ENCODE assay signal across 9 mouse cellular contexts in the genomic region with DNA sequence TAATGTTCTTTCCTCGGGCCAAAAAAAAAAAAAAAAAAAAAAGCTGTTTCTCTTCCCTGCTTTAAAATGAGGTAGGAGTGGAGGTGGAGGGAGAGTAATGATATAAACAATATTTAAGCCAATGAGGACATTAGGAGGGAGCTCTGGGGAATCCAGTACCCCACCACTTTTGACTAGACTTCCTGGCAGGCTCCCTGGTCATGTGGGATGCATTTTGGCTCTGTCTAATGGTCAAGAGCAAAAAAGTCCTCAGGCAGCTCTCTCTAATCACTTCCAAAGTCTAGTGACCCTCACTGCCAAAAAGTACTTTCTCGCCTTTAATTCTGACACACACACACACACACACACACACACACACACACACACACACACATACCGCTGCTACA.
DNase-seq lines count a peak whose midpoint lies in the region; ATAC-seq and TF ChIP-seq lines count a peak whose summit lies in the region.
"Had no signal": no experiment of that assay in that cellular context is flagged by ENCODE, and none has a peak within 500 bp of the region (broad histone marks: within the 10 kb centered on the region; RNA-seq: fewer than 3 reads in every experiment).

No protein-coding gene starts in this region.

- no peaks in the 10 kb centered on the region for H3K9me3 ChIP-seq in forebrain, postnatal 0 days (ENCODE audit: low read length)
- H3K9me3 ChIP-seq in forebrain, embryonic 16.5 days (ENCODE audit: control insufficient read depth, low read length) = no peaks in the 10 kb centered on the region
- H3K9me3 ChIP-seq in lung, postnatal 0 days (ENCODE audit: low read length) = no peaks in the 10 kb centered on the region
- no peaks in the 10 kb centered on the region for H3K9me3 ChIP-seq in heart, postnatal 0 days (replicated peaks; ENCODE audit: control insufficient read depth, low read length)

- H3K4me2 ChIP-seq in forebrain, postnatal 0 days (ENCODE audit: low read depth) = no peak overlapping the region
- no peak overlapping the region for H3K4me2 ChIP-seq in forebrain, embryonic 16.5 days (ENCODE audit: low read length)
- no peak overlapping the region for H3K4me2 ChIP-seq in lung, postnatal 0 days (replicated peaks; ENCODE audit: low read depth, low read length)
- no peak overlapping the region for H3K4me2 ChIP-seq in heart, postnatal 0 days (ENCODE audit: low read depth, low read length)

- 29% methylated on average over 3 of the region's 3 CpGs for WGBS in forebrain, postnatal 0 days
- WGBS in forebrain, embryonic 16.5 days = 34% methylated on average over 3 of the region's 3 CpGs
- WGBS in lung, postnatal 0 days = 47% methylated on average over 3 of the region's 3 CpGs
- WGBS in heart, postnatal 0 days = 56% methylated on average over 3 of the region's 3 CpGs

- H3K4me1 ChIP-seq in forebrain, postnatal 0 days (ENCODE audit: insufficient read depth) = no peaks in the 10 kb centered on the region
- H3K4me1 ChIP-seq in forebrain, embryonic 16.5 days (replicated peaks; ENCODE audit: control insufficient read depth, insufficient read depth, low read length) = peaks cover 10% of the 10 kb centered on the region
- H3K4me1 ChIP-seq in lung, postnatal 0 days (ENCODE audit: insufficient read depth, low read depth, low read length) = no peaks in the 10 kb centered on the region
- H3K4me1 ChIP-seq in heart, postnatal 0 days (ENCODE audit: control insufficient read depth, insufficient read depth) = peaks cover 14% of the 10 kb centered on the region

- H3K27ac ChIP-seq in forebrain, postnatal 0 days (ENCODE audit: low read depth, low read length) = no peak overlapping the region
- H3K27ac ChIP-seq in forebrain, embryonic 16.5 days (ENCODE audit: low read length) = no peak overlapping the region
- no peak overlapping the region for H3K27ac ChIP-seq in lung, postnatal 0 days (ENCODE audit: low read length)
- H3K27ac ChIP-seq in heart, postnatal 0 days (ENCODE audit: low read depth) = no peak overlapping the region
- peak overlapping the region; percentile 73; the same call in 1 of the 2 replicates for H3K27ac ChIP-seq in left cerebral cortex, adult 2 months
- H3K27ac ChIP-seq: liver, embryonic 14.5 days had no signal

- intact Hi-C loops in left cerebral cortex, adult 2 months (cut with DNase I) = no loop called here

- no peak for TF ChIP-seq EP300 in lung, postnatal 0 days (IDR thresholded peaks at IDR 0.05)
- no peak for TF ChIP-seq EP300 in heart, postnatal 0 days (IDR thresholded peaks at IDR 0.05; ENCODE audit: low read depth)

- peak; percentile 42 for DNase-seq in forebrain, postnatal 0 days
- peak; percentile 46 for DNase-seq in lung, postnatal 0 days (ENCODE audit: low spot score)
- no peak for DNase-seq in lung, adult 18-20 months
- DNase-seq in heart, postnatal 0 days (ENCODE audit: low spot score) = no peak
- DNase-seq in left cerebral cortex, adult 2 months (ENCODE audit: extremely low spot score in 1 of 2, low spot score in 2 of 2) = peak in 1 of 2 experiments; percentile 25
- no peak for DNase-seq in retina, embryonic 14.5 days (ENCODE audit: low spot score)

- no peak overlapping the region for H3K4me3 ChIP-seq in forebrain, postnatal 0 days (ENCODE audit: low read depth, low read length)
- no peak overlapping the region for H3K4me3 ChIP-seq in forebrain, embryonic 16.5 days (replicated peaks; ENCODE audit: low read length)
- no peak overlapping the region for H3K4me3 ChIP-seq in lung, postnatal 0 days (ENCODE audit: low read depth, low read length)
- H3K4me3 ChIP-seq in heart, postnatal 0 days (ENCODE audit: low read depth, low read length) = no peak overlapping the region
- no peak overlapping the region for H3K4me3 ChIP-seq in left cerebral cortex, adult 2 months

- no peaks in the 10 kb centered on the region for H3K27me3 ChIP-seq in forebrain, postnatal 0 days (ENCODE audit: insufficient read depth, low read length)
- no peaks in the 10 kb centered on the region for H3K27me3 ChIP-seq in forebrain, embryonic 16.5 days (replicated peaks; ENCODE audit: control insufficient read depth, insufficient read depth, low read length)
- H3K27me3 ChIP-seq in lung, postnatal 0 days (replicated peaks; ENCODE audit: insufficient read depth, low read length) = no peaks in the 10 kb centered on the region
- H3K27me3 ChIP-seq in heart, postnatal 0 days (ENCODE audit: control insufficient read depth, insufficient read depth, low read length) = no peaks in the 10 kb centered on the region

- H3K9ac ChIP-seq in forebrain, postnatal 0 days = no peak overlapping the region
- H3K9ac ChIP-seq in forebrain, embryonic 16.5 days (replicated peaks; ENCODE audit: low read depth, low read length) = no peak overlapping the region
- no peak overlapping the region for H3K9ac ChIP-seq in lung, postnatal 0 days (replicated peaks; ENCODE audit: low read depth)
- no peak overlapping the region for H3K9ac ChIP-seq in heart, postnatal 0 days (replicated peaks; ENCODE audit: low read depth, low read length)
- H3K9ac ChIP-seq: liver, embryonic 14.5 days had no signal

- ATAC-seq in forebrain, postnatal 0 days = peak; percentile 42; the same call in 1 of the 2 replicates
- no peak for ATAC-seq in forebrain, embryonic 16.5 days
- ATAC-seq in lung, postnatal 0 days = peak; percentile 26; the same call in 1 of the 2 replicates
- ATAC-seq in heart, postnatal 0 days (ENCODE audit: insufficient read depth, low read depth) = 0 out of 2 replicates have a peak, but pooled peaks have one; percentile 40
- ATAC-seq in monocyte, adult 5-6 weeks (replicated peaks; ENCODE audit: insufficient number of reproducible peaks, low FRiP score, low TSS enrichment, poor library complexity, severe bottlenecking) = no peak

- H3K36me3 ChIP-seq in forebrain, postnatal 0 days (ENCODE audit: insufficient read depth) = no peaks in the 10 kb centered on the region
- no peaks in the 10 kb centered on the region for H3K36me3 ChIP-seq in forebrain, embryonic 16.5 days (ENCODE audit: control insufficient read depth, insufficient read depth)
- H3K36me3 ChIP-seq in lung, postnatal 0 days (ENCODE audit: insufficient read depth, low read length) = no peaks in the 10 kb centered on the region
- H3K36me3 ChIP-seq in heart, postnatal 0 days (replicated peaks; ENCODE audit: control insufficient read depth, insufficient read depth, low read length) = no peaks in the 10 kb centered on the region

- TF ChIP-seq CTCF in forebrain, postnatal 0 days (IDR thresholded peaks at IDR 0.05; ENCODE audit: low read depth) = no peak
- no peak for TF ChIP-seq CTCF in lung, postnatal 0 days (IDR thresholded peaks at IDR 0.05)
- no peak for TF ChIP-seq CTCF in heart, postnatal 0 days (IDR thresholded peaks at IDR 0.05; ENCODE audit: low read depth)
- TF ChIP-seq CTCF in left cerebral cortex, adult 2 months (IDR thresholded peaks at IDR 0.05) = no peak

Comparison
In these comparisons a context has a peak if more than half of its experiments do, and no peak if none do; other contexts are left out.
1. ATAC-seq: peak in forebrain, postnatal 0 days (single experiment), lung, postnatal 0 days (single experiment) and heart, postnatal 0 days (single experiment); none in forebrain, embryonic 16.5 days (single experiment) and monocyte, adult 5-6 weeks (single experiment).
2. DNase-seq: peak in forebrain, postnatal 0 days (single experiment) and lung, postnatal 0 days (single experiment); none in lung, adult 18-20 months (0 of 2), heart, postnatal 0 days (single experiment) and retina, embryonic 14.5 days (single experiment).